Mouse (Mus musculus) heart, postnatal 0 days (tissue): ENCODE results near the gene Ptprcap. TPM values are rescaled to one million over a fixed set of nuclear protein-coding genes. Genes with fewer than 3 reads are reported as not detected.
"Not testable (repeated sequence)": the region's sequence is repeated elsewhere in the genome, so short reads cannot be mapped to it uniquely, and the experiment has no call there.

Source experiments
- ATAC-seq: fragments of 200-750 bp; cut with Nextera tagmentation; 2 replicates; pipeline ENCODE4 v1.8.0; 2017; ENCODE audit warnings: low read depth, moderate number of reproducible peaks, moderate library complexity; ENCODE audit not compliant: insufficient read depth
- DNase-seq: peaks from one replicate; pipeline ENCODE4 v3.0.0-alpha.2; 2016; ENCODE audit warnings: low spot score
- H3K27ac ChIP-seq: fragments of 300-500 bp; sonication (generic); 2 replicates; pipeline ENCODE4 v1.5.1; 2014; ENCODE audit warnings: low read depth, mild to moderate bottlenecking
- H3K27me3 ChIP-seq: fragments of 300-500 bp; sonication (generic); 2 replicates; pipeline ENCODE4 v1.6.1; 2014; ENCODE audit warnings: low read length, mixed read lengths; ENCODE audit not compliant: control insufficient read depth, insufficient read depth
- H3K36me3 ChIP-seq: fragments of 300-500 bp; sonication (generic); replicated peaks from 2 replicates; pipeline ENCODE4 v1.6.1; 2014; ENCODE audit warnings: low read length, mixed read lengths; ENCODE audit not compliant: control insufficient read depth, insufficient read depth
- H3K4me1 ChIP-seq: fragments of 300-500 bp; sonication (generic); 2 replicates; pipeline ENCODE4 v1.6.1; 2014; ENCODE audit warnings: antibody characterized with exemption; ENCODE audit not compliant: control insufficient read depth, insufficient read depth
- H3K4me2 ChIP-seq: fragments of 300-500 bp; sonication (generic); 2 replicates; pipeline ENCODE4 v1.6.1; 2014; ENCODE audit warnings: low read depth, mild to moderate bottlenecking, low read length, moderate library complexity
- H3K4me3 ChIP-seq: fragments of 300-500 bp; sonication (generic); 2 replicates; pipeline ENCODE4 v1.5.1; 2014; ENCODE audit warnings: low read depth, low read length
- H3K9ac ChIP-seq: fragments of 300-500 bp; sonication (generic); replicated peaks from 2 replicates; pipeline ENCODE4 v1.6.1; 2014; ENCODE audit warnings: low read depth, low read length, mixed read lengths
- H3K9me3 ChIP-seq: fragments of 300-500 bp; sonication (generic); replicated peaks from 2 replicates; pipeline ENCODE4 v1.6.1; 2016; ENCODE audit warnings: low read length; ENCODE audit not compliant: control insufficient read depth
- CTCF ChIP-seq: IDR thresholded peaks from 2 replicates; pipeline ENCODE4 v1.5.1; 2016; ENCODE audit warnings: antibody characterized with exemption, control low read depth, low read depth
- EP300 ChIP-seq: IDR thresholded peaks from 2 replicates; pipeline ENCODE4 v1.6.1; 2016; ENCODE audit warnings: antibody characterized with exemption, low read depth
- WGBS: fragments of 180-500 bp; shearing (Covaris S2); extraction: QIAGEN DNeasy Blood & Tissue Kit; methylation state at CpG from one replicate; pipeline ENCODE4 v1.1.7; 2014; 5-methylcytosine and 5-hydroxymethylcytosine counted together
- polyA plus RNA-seq: library from polyadenylated mRNA; unstranded; fragments of >200 nt; fragmentation: Nextera tagmentation; extraction: Ambion mirVana; gene quantifications from 2 replicates; pipeline ENCODE4 v1.2.1, GENCODE M21; 2015
- total RNA-seq: library from RNA; depleted of rRNA; stranded (reverse); fragments of >200 nt; gene quantifications from 2 replicates; pipeline ENCODE4 v1.2.3, GENCODE M21; 2014; ENCODE audit warnings: low replicate concordance

Gene Ptprcap
- total and polyA plus RNA-seq, 2 experiments from 2014 or later = 0.46 TPM; not detected in 1

DNA sequence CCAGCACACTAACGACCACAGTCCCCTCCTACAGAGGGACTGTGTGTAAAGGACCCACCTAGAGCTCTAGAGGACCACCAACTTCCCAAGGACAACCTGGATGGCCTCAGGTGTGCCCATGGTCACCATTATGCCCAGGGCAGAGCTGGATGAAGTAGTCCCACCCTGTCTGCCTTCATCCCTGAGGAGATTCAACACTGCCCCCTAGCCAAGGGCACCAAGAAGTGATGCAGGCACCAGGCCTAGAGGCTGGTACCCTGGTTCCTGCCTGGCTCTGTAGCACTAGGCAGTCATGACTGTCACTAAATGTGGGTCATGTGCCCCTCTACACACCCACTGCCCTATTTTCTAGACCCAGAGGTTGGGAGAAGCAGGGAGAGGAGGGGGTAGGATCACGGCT is 21.6 kb upstream of the Ptprcap start:
- H3K4me3 ChIP-seq = no peak overlapping the region
- DNase-seq (no peak), ATAC-seq (no peak)
- H3K27ac ChIP-seq = no peak overlapping the region
- H3K9me3 ChIP-seq = no peaks in the 10 kb centered on the region
- H3K4me2 ChIP-seq = no peak overlapping the region
- no peak for TF ChIP-seq EP300
- no peak for TF ChIP-seq CTCF
- no peaks in the 10 kb centered on the region for H3K27me3 ChIP-seq
- peaks cover 7% of the 10 kb centered on the region; the same call in 1 of the 2 replicates for H3K4me1 ChIP-seq
- 84% methylated on average over 2 of the region's 2 CpGs for WGBS
- H3K9ac ChIP-seq = no peak overlapping the region
- H3K36me3 ChIP-seq = peaks cover 42% of the 10 kb centered on the region

DNA sequence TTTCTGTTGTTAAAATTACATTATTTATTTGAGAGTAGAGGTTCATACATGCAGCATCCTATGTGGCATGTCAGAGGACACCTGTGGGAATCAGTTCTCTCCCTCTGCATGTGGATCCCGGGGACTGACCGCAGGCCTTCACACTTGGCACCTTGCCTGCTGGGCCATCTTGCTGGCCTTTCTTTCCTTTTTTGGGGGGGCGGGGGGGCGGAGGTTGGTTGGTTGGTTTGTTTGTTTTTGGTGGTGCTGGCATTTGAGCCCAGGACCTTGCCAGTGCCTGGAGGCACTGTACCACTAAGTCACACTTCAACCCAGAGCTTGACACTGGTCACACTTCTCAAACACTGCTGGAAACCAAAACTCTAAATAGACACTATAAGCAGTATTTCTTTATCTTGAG is 19.1 kb upstream of the Ptprcap start:
- peaks cover 26% of the 10 kb centered on the region for H3K36me3 ChIP-seq
- no peak overlapping the region for H3K4me3 ChIP-seq
- no peak overlapping the region for H3K4me2 ChIP-seq
- H3K27me3 ChIP-seq = no peaks in the 10 kb centered on the region
- H3K27ac ChIP-seq = no peak overlapping the region
- peaks cover 2% of the 10 kb centered on the region; the same call in 1 of the 2 replicates for H3K4me1 ChIP-seq
- no peak for TF ChIP-seq EP300
- no peak for DNase-seq
- 74% methylated on average over 4 of the region's 4 CpGs for WGBS
- no peak for ATAC-seq
- no peaks in the 10 kb centered on the region for H3K9me3 ChIP-seq
- H3K9ac ChIP-seq = no peak overlapping the region

DNA sequence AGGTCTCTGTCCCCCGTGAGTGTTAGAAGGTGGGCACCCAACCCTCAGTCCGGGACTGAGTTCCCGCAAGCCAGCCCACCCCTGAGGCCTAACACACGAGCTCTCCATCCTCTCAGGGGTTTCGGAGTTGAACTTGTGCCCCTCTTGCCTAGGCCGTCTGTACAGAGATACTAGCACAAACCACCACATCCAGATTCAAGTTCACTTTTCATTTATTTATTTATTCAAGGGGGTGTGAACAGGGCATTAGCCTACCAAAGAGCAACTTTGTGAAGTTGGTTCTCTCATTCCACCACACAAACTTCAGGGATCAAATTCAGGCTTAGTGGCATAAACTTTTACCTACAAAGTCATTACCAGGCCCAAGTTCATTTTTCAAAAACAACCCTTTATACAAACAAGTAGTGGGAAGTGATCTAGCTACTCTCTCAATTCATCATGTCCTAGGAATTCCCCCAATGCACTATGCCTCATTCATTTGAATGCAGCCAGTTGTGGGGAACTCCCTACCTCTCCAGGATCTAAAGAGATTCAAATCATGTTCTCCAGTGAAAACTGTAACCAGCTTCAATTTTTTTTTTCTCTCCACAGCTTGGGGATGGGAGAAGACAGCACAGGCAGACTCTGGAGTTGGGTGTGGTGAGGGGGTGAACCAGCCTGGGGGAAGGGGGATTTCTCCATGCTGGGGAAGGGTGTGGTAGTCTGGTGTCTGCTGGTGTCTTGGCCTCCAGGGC is 18.0 kb upstream of the Ptprcap start:
- H3K36me3 ChIP-seq = peaks cover 26% of the 10 kb centered on the region
- WGBS = 83% methylated on average over 6 of the region's 6 CpGs
- not testable (repeated sequence) for H3K4me2 ChIP-seq, ATAC-seq, H3K9me3 ChIP-seq, H3K9ac ChIP-seq, H3K4me1 ChIP-seq, H3K27me3 ChIP-seq, DNase-seq, H3K4me3 ChIP-seq, H3K27ac ChIP-seq

DNA sequence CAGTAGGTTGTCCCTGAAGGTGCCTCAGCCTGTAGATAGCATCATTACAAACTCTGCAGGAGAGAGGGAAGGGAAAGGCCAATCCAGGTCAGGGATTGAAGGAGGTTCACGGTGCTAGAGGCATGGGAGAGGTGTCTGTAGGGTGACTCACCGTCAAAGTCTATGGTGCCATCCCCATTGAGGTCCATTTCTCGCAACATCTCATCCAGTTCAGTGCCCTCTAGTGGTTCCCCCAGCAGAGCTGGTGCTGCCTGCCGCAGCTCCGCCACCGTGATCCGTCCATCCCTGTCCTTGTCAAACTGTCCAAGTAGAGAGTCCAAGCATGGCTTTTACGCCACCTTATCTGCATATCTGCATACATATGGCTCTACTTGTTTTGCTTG is 17.4 kb upstream of the Ptprcap start:
- not testable (repeated sequence) for H3K4me3 ChIP-seq, H3K9ac ChIP-seq, H3K4me1 ChIP-seq, H3K9me3 ChIP-seq, H3K27ac ChIP-seq, H3K4me2 ChIP-seq, H3K27me3 ChIP-seq, DNase-seq
- TF ChIP-seq CTCF = peak; percentile 38
- ATAC-seq = peak; percentile 52; the same call in 1 of the 2 replicates
- 10% methylated on average over 8 of the region's 8 CpGs for WGBS
- H3K36me3 ChIP-seq = peaks cover 24% of the 10 kb centered on the region

DNA sequence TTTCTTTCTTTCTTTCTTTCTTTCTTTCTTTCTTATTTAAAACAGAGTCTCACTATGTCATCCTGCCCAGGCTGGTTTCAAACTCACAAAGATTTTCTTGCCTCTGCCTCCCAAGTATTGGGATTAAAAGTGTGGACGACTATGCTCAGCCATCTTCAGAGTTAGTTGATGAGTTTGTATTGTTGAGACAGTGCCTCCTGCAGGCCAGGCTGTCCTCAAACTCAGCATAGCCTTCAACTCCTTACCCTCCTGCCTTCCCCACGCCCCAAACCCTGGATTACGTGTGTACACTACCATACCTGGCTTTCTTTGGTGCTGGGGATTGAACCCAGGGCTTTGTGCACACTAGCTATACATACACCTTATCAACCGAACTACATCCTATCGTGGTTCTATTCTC is 16.9 kb upstream of the Ptprcap start:
- H3K4me2 ChIP-seq = no peak overlapping the region
- WGBS = 76% methylated on average over 5 of the region's 5 CpGs
- no peaks in the 10 kb centered on the region for H3K27me3 ChIP-seq
- DNase-seq = no peak
- no peak overlapping the region for H3K4me3 ChIP-seq
- TF ChIP-seq CTCF = no peak
- TF ChIP-seq EP300 = no peak
- H3K27ac ChIP-seq = no peak overlapping the region
- no peaks in the 10 kb centered on the region for H3K4me1 ChIP-seq
- no peak overlapping the region for H3K9ac ChIP-seq
- peaks cover 19% of the 10 kb centered on the region for H3K36me3 ChIP-seq
- no peaks in the 10 kb centered on the region for H3K9me3 ChIP-seq
- no peak for ATAC-seq

DNA sequence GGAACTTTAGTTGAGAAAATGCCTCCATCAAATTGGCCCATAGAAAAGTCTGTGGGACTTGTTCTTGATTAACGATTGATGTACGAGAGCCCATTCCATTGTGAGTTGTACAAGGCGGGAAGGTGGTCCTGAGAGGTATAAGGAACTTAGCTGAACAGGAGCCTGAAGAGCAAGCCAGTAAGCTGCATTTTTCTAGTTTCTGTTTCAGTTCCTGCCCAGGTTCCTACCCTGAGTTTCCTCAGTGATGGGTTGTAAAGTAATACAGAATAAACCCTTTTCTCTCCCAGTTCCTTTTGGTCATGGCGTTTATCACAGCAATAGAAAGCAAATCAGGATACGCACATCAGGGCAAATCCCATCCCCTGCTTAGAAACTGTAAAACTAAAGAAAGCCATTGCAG is 15.5 kb upstream of the Ptprcap start:
- Histone ChIP-seq H3K9ac (no peak overlapping the region), H3K9me3 (no peaks in the 10 kb centered on the region), H3K4me3 (no peak overlapping the region), H3K27ac (no peak overlapping the region), H3K4me1 (no peaks in the 10 kb centered on the region), H3K27me3 (no peaks in the 10 kb centered on the region), H3K36me3 (peaks cover 4% of the 10 kb centered on the region), H3K4me2 (no peak overlapping the region)
- WGBS = 82% methylated on average over 5 of the region's 5 CpGs
- TF ChIP-seq EP300 = no peak
- TF ChIP-seq CTCF = no peak
- DNase-seq = no peak
- no peak for ATAC-seq
